Mouse (Mus musculus) lung, postnatal 0 days (tissue): ENCODE measurements around the gene Ssh2.

ENCODE experiments used
- CTCF ChIP-seq: IDR thresholded peaks from 2 replicates; pipeline ENCODE4 v1.5.1; 2016; ENCODE audit warnings: antibody characterized with exemption, mild to moderate bottlenecking
- EP300 ChIP-seq: IDR thresholded peaks from 2 replicates; pipeline ENCODE4 v1.6.1; 2016; ENCODE audit warnings: antibody characterized with exemption, mild to moderate bottlenecking, control low read depth

- 0 out of 2 replicates have a peak, but pooled peaks have one; percentile 22 for TF ChIP-seq CTCF
- TF ChIP-seq EP300, result no peak
Observed at GRCm38 (mm10) chr11:77493512-77494343, 277.6 kb downstream of the Ssh2 start, which contains the start of gene Git1.
